Mouse (Mus musculus): Measurements from ENCODE around the gene Ppia. TPM values are rescaled to one million over a fixed set of nuclear protein-coding genes. Genes with fewer than 3 reads are reported as not detected.

The Ppia gene
- 1,736 and 1,766 TPM in 2 replicates for polyA plus RNA-seq (2012; rRNA removed)

DNA sequence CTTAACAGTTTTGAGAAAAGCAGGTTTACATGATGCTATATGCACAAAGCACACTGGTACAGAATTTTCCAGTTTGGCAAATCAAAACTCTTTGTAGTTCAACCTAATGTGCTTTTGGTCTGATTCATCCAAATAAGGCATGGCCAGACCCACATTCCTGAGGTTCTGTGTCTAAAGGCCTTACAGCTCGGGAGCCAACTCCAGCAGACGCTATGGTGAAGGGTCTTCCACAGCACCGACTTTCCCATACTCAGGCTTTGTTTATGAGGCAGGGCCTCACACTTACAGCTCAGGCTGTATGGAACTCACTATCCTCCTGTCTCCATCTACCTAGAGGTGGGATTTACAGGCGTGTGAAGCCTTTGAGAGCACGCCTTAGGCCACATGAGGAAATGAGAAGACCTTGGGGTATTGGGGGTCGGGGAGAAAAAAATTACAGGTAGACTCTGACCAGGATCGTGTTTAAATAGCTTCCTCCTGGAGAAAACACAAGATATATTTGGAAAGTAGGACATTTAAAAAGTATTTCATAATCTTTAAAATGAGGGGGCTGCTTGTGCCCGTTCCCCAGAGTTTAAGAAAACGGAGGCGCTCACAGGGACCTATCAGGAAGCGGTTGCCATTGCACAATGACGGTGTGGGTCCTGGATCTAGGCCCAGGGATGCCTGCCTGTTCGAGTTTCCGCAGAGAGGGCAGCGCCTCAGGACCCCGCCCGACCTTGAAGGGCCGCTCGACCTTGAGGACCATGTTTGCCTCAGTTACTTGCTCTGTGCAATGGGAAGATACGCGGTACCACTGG lies at the start of gene Ppia:
Gene Ppia, plus strand, starts transcription at position 693 of the 800 bp plus-strand sequence.

DNA sequence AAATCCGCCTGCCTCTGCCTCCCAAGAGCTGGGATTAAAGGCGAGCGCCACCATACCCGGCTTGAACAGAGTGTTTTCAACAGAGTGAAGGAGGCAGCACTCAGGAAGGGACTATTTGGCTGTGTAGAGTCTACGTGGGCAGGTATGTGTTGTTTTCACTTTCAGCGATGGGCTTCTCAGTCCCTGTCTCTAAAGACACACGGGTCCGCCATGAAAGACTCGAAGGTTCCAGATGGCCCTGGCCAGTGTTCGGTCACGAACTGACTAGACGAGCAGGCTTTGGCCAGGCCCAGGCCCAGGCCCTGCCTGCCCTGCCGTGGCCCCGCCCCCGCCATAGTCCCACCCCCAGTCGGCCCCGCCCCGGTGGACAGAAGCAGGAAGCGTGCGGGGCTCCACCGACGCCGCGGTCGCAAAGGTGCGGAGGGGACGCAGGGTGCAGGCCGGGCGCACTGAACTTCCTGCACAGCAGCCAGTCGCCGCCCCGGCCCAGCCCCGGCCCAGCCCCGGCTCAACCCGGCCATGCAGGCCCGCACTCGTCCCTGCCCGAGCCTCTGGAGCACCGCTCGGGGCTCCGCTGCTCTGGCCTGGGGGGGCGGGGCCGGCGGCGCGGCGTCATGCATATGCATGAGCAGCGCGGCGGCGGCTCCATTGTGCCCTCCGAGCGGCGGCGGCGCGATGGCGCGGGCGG lies 26.4 kb upstream of the Ppia start, which contains the start of gene Zmiz2:
Gene Zmiz2, plus strand, starts transcription at position 349 of the 688 bp plus-strand sequence.

DNA sequence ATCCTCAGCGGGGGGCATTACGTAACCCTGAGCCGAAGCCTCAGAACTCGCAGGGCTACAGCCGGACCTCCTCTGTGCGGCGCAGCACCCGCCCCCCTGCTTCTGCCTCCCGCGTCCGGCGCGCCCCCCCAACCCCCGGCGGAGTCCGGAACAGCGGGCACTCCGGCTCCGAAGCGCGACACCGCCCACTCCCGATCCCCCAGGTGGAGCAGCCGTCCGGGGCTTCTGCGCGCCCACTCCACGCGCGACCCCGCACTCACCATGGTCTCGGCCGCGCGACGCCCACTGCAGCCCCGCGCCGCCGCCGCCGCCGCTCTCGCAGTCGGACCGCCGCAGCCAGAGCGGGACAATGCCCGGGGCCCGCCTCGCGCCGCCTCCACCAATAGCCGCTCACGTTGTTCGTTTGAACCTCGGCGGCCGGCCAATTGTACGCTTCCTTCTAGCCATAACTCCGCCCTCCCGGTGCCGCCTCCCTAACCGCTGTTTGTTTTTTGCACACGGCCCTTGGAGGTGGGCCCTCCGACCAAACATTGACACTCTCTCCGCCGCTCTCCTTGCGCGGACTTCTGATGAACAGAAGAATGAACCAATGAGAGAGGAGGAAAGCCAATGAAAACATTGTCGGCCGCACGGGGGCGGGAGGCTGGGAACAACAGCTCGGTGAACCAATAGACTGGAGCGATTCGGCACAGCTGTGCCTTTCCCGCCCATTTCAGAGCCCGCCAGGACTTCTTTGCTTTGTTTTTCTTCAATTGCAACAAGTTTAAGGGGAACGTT lies 29.0 kb downstream of the Ppia start, which contains the start of gene H2afv:
Gene H2afv, minus strand, starts transcription at position 367 of the 777 bp plus-strand sequence.

Other genes starting within 250 kb of the Ppia start
- 0.08 and 0.10 TPM in 2 replicates for gene A730071L15Rik, start 215.4 kb upstream of the Ppia start, polyA plus RNA-seq (2012; rRNA removed)
- gene Nudcd3, start 215.0 kb upstream of the Ppia start, polyA plus RNA-seq (2012; rRNA removed), result 9.7 and 10.7 TPM in 2 replicates
- gene Npc1l1, start 185.3 kb upstream of the Ppia start, polyA plus RNA-seq (2012; rRNA removed), result 0.02 and 0.05 TPM in 2 replicates
- 24.9 and 26.7 TPM in 2 replicates for gene Ddx56, start 147.7 kb upstream of the Ppia start, polyA plus RNA-seq (2012; rRNA removed)
- gene Tmed4, start 140.6 kb upstream of the Ppia start, polyA plus RNA-seq (2012; rRNA removed), result 63.3 and 69.6 TPM in 2 replicates
- 28.2 and 33.8 TPM in 2 replicates for gene Ogdh, start 123.8 kb upstream of the Ppia start, polyA plus RNA-seq (2012; rRNA removed)
- 3.6 and 4.6 TPM in 2 replicates for gene Zmiz2, start 26.4 kb upstream of the Ppia start, polyA plus RNA-seq (2012; rRNA removed)
- gene H2afv, start 29.0 kb downstream of the Ppia start, polyA plus RNA-seq (2012; rRNA removed), result 57.5 and 58.3 TPM in 2 replicates
- 4.2 and 4.3 TPM in 2 replicates for gene Purb, start 60.5 kb downstream of the Ppia start, polyA plus RNA-seq (2012; rRNA removed)
- 11.2 and 15.7 TPM in 2 replicates for gene Myo1g, start 105.5 kb downstream of the Ppia start, polyA plus RNA-seq (2012; rRNA removed)
- 30.0 and 31.7 TPM in 2 replicates for gene Ccm2, start 131.4 kb downstream of the Ppia start, polyA plus RNA-seq (2012; rRNA removed)
- 0.67 and 0.74 TPM in 2 replicates for gene Nacad, start 190.6 kb downstream of the Ppia start, polyA plus RNA-seq (2012; rRNA removed)
- gene Tbrg4, start 210.6 kb downstream of the Ppia start, polyA plus RNA-seq (2012; rRNA removed), result 37.3 and 45.5 TPM in 2 replicates
- gene Wap, start 223.2 kb downstream of the Ppia start, polyA plus RNA-seq (2012; rRNA removed), result not detected in 2 replicates
- 0.08 and 0.23 TPM in 2 replicates for gene Ramp3, start 243.1 kb downstream of the Ppia start, polyA plus RNA-seq (2012; rRNA removed)